Mouse (Mus musculus): ENCODE results near the gene Fgd4. TPM values are rescaled to one million over a fixed set of nuclear protein-coding genes. Genes with fewer than 3 reads are reported as not detected.

Gene Fgd4
- polyA plus RNA-seq (2016; fragmentation: Nextera tagmentation; extraction: Ambion mirVana): 7.3 and 8.9 TPM in 2 replicates

GRCm38 (mm10) chr16:16600461-16600860, at the start of gene Fgd4:
Gene Fgd4, minus strand, starts transcription at chr16:16600549.
- H3K4me1 ChIP-seq: 0 out of 2 replicates have a peak, but pooled peaks cover 9% of the 10 kb centered on the region
- DNase-seq (ENCODE audit: low spot score): no peak
- H3K27ac ChIP-seq: peak within 1 kb of the TSS; percentile 91
- H3K27me3 ChIP-seq (ENCODE audit: insufficient read depth, poor library complexity, severe bottlenecking): no peaks in the 10 kb centered on the region
- H3K36me3 ChIP-seq: no peaks in the 10 kb centered on the region
- H3K4me3 ChIP-seq: peak within 1 kb of the TSS; percentile 95
- no peaks in the 10 kb centered on the region for H3K9me3 ChIP-seq
- 59% methylated on average over 5 of the region's 5 CpGs for WGBS

GRCm38 (mm10) chr16:16645148-16645547, 44.8 kb upstream of the Fgd4 start:
- no peaks in the 10 kb centered on the region for H3K4me1 ChIP-seq
- H3K9me3 ChIP-seq: no peaks in the 10 kb centered on the region
- 71% methylated on average over 1 of the region's 1 CpGs for WGBS
- no peak overlapping the region for H3K4me3 ChIP-seq
- H3K36me3 ChIP-seq: no peaks in the 10 kb centered on the region
- no peak for DNase-seq (ENCODE audit: low spot score)
- no peaks in the 10 kb centered on the region for H3K27me3 ChIP-seq (ENCODE audit: insufficient read depth, poor library complexity, severe bottlenecking)
- no peak overlapping the region for H3K27ac ChIP-seq

GRCm38 (mm10) chr16:16633730-16634129, 33.4 kb upstream of the Fgd4 start:
- no peaks in the 10 kb centered on the region for H3K36me3 ChIP-seq
- DNase-seq (ENCODE audit: low spot score): no peak
- H3K27ac ChIP-seq: no peak overlapping the region
- H3K4me1 ChIP-seq: no peaks in the 10 kb centered on the region
- H3K4me3 ChIP-seq: no peak overlapping the region
- no peaks in the 10 kb centered on the region for H3K27me3 ChIP-seq (ENCODE audit: insufficient read depth, poor library complexity, severe bottlenecking)
- H3K9me3 ChIP-seq: peaks cover 3% of the 10 kb centered on the region; the same call in 1 of the 2 replicates

- Histone ChIP-seq H3K9me3 (no peaks in the 10 kb centered on the region), H3K4me3 (peak overlapping the region; percentile 95), H3K27me3 (ENCODE audit: insufficient read depth, poor library complexity, severe bottlenecking) (no peaks in the 10 kb centered on the region), H3K27ac (peak overlapping the region; percentile 91), H3K4me1 (0 out of 2 replicates have a peak, but pooled peaks cover 9% of the 10 kb centered on the region), H3K36me3 (no peaks in the 10 kb centered on the region)
- under 1% methylated on average over 77 of the region's 77 CpGs for WGBS
- peak; percentile 79 for DNase-seq (ENCODE audit: low spot score)
These were observed 555 bp downstream of the Fgd4 start for GRCm38 (mm10) chr16:16599586-16600401.

GRCm38 (mm10) chr16:16596582-16596981, 3.8 kb downstream of the Fgd4 start:
- 0 out of 2 replicates have a peak, but pooled peaks cover 9% of the 10 kb centered on the region for H3K4me1 ChIP-seq
- no peaks in the 10 kb centered on the region for H3K9me3 ChIP-seq
- H3K4me3 ChIP-seq: no peak overlapping the region
- H3K27ac ChIP-seq: no peak overlapping the region
- no peaks in the 10 kb centered on the region for H3K36me3 ChIP-seq
- no peak for DNase-seq (ENCODE audit: low spot score)
- H3K27me3 ChIP-seq (ENCODE audit: insufficient read depth, poor library complexity, severe bottlenecking): no peaks in the 10 kb centered on the region

GRCm38 (mm10) chr16:16592622-16593021, 7.7 kb downstream of the Fgd4 start:
- no peaks in the 10 kb centered on the region for H3K36me3 ChIP-seq
- no peaks in the 10 kb centered on the region for H3K27me3 ChIP-seq (ENCODE audit: insufficient read depth, poor library complexity, severe bottlenecking)
- no peak overlapping the region for H3K27ac ChIP-seq
- no peak overlapping the region for H3K4me3 ChIP-seq
- H3K9me3 ChIP-seq: no peaks in the 10 kb centered on the region
- H3K4me1 ChIP-seq: no peaks in the 10 kb centered on the region
- no peak for DNase-seq (ENCODE audit: low spot score)

- Histone ChIP-seq H3K27ac (no peak overlapping the region), H3K9me3 (no peaks in the 10 kb centered on the region), H3K4me1 (no peaks in the 10 kb centered on the region), H3K36me3 (no peaks in the 10 kb centered on the region), H3K27me3 (ENCODE audit: insufficient read depth, poor library complexity, severe bottlenecking) (no peaks in the 10 kb centered on the region), H3K4me3 (no peak overlapping the region)
- DNase-seq (ENCODE audit: low spot score): peak; percentile 84
- 66% methylated on average over 4 of the region's 4 CpGs for WGBS
These were observed 15.8 kb downstream of the Fgd4 start for GRCm38 (mm10) chr16:16584409-16585032.

- DNase-seq (ENCODE audit: low spot score): no peak
- no peak overlapping the region for H3K27ac ChIP-seq
- H3K27me3 ChIP-seq (ENCODE audit: insufficient read depth, poor library complexity, severe bottlenecking): no peaks in the 10 kb centered on the region
- H3K4me3 ChIP-seq: no peak overlapping the region
- H3K36me3 ChIP-seq: no peaks in the 10 kb centered on the region
- H3K4me1 ChIP-seq: no peaks in the 10 kb centered on the region
- no peaks in the 10 kb centered on the region for H3K9me3 ChIP-seq
These were observed 23.8 kb downstream of the Fgd4 start for GRCm38 (mm10) chr16:16576556-16576955.

- H3K27ac ChIP-seq: no peak overlapping the region
- H3K9me3 ChIP-seq: no peaks in the 10 kb centered on the region
These were observed 25.8 kb downstream of the Fgd4 start for GRCm38 (mm10) chr16:16574508-16574907.

GRCm38 (mm10) chr16:16573167-16573566, 27.2 kb downstream of the Fgd4 start:
- Histone ChIP-seq H3K4me3 (no peak overlapping the region), H3K4me1 (no peaks in the 10 kb centered on the region), H3K27ac (no peak overlapping the region), H3K36me3 (no peaks in the 10 kb centered on the region), H3K9me3 (no peaks in the 10 kb centered on the region), H3K27me3 (ENCODE audit: insufficient read depth, poor library complexity, severe bottlenecking) (no peaks in the 10 kb centered on the region)
- 93% methylated on average over 1 of the region's 1 CpGs for WGBS
- DNase-seq (ENCODE audit: low spot score): no peak

More at GRCm38 (mm10) chr16:16574508-16574907, 25.8 kb downstream of the Fgd4 start:
- Histone ChIP-seq H3K4me3 (no peak overlapping the region), H3K4me1 (no peaks in the 10 kb centered on the region), H3K36me3 (no peaks in the 10 kb centered on the region), H3K27me3 (ENCODE audit: insufficient read depth, poor library complexity, severe bottlenecking) (no peaks in the 10 kb centered on the region)
- no peak for DNase-seq (ENCODE audit: low spot score)

- no peak for DNase-seq (ENCODE audit: low spot score)
- Histone ChIP-seq H3K36me3 (no peaks in the 10 kb centered on the region), H3K4me1 (no peaks in the 10 kb centered on the region), H3K4me3 (no peak overlapping the region), H3K27ac (no peak overlapping the region), H3K9me3 (no peaks in the 10 kb centered on the region), H3K27me3 (ENCODE audit: insufficient read depth, poor library complexity, severe bottlenecking) (no peaks in the 10 kb centered on the region)
- 80% methylated on average over 3 of the region's 3 CpGs for WGBS
These were observed 29.0 kb downstream of the Fgd4 start for GRCm38 (mm10) chr16:16571356-16571755.

GRCm38 (mm10) chr16:16566786-16567185, 33.6 kb downstream of the Fgd4 start:
- Histone ChIP-seq H3K4me3 (no peak overlapping the region), H3K9me3 (no peaks in the 10 kb centered on the region), H3K4me1 (no peaks in the 10 kb centered on the region; the same call in 1 of the 2 replicates), H3K27me3 (ENCODE audit: insufficient read depth, poor library complexity, severe bottlenecking) (no peaks in the 10 kb centered on the region), H3K27ac (no peak overlapping the region), H3K36me3 (no peaks in the 10 kb centered on the region)
- no peak for DNase-seq (ENCODE audit: low spot score)
- 65% methylated on average over 1 of the region's 1 CpGs for WGBS

- 50% methylated on average over 5 of the region's 5 CpGs for WGBS
- DNase-seq (ENCODE audit: low spot score): no peak
- Histone ChIP-seq H3K4me1 (no peaks in the 10 kb centered on the region; the same call in 1 of the 2 replicates), H3K27me3 (ENCODE audit: insufficient read depth, poor library complexity, severe bottlenecking) (no peaks in the 10 kb centered on the region), H3K27ac (no peak overlapping the region), H3K36me3 (no peaks in the 10 kb centered on the region), H3K9me3 (no peaks in the 10 kb centered on the region), H3K4me3 (no peak overlapping the region)
These were observed 34.1 kb downstream of the Fgd4 start for GRCm38 (mm10) chr16:16566215-16566614.
